Mouse (Mus musculus) CH12.LX (cell line): Measurements from ENCODE around the gene Trim43a. TPM values are rescaled to one million over a fixed set of nuclear protein-coding genes. Genes with fewer than 3 reads are reported as not detected.

ENCODE experiments used
- DNase-seq: peaks from one replicate; pipeline ENCODE4 v3.0.0-alpha.2; 2013; ENCODE audit errors: extremely low read depth
- H3K27ac ChIP-seq: 2 replicates; pipeline ENCODE4 v1.5.1; 2012; ENCODE audit warnings: low read depth, mild to moderate bottlenecking, control low read depth, moderate library complexity; ENCODE audit not compliant: insufficient read depth
- H3K27me3 ChIP-seq: replicated peaks from 2 replicates; pipeline ENCODE3; 2012; ENCODE audit warnings: inconsistent platforms
- H3K36me3 ChIP-seq, 2 experiments: replicated peaks in 1 of 2; 2 replicates each; pipeline versions ENCODE3 to v1.6.1; 2012; ENCODE audit warnings: inconsistent platforms in 1 of 2, low read length in 1 of 2, mild to moderate bottlenecking in 1 of 2, mixed read lengths in 1 of 2, moderate library complexity in 1 of 2; ENCODE audit not compliant: control insufficient read depth in 1 of 2, insufficient read depth in 1 of 2
- H3K4me1 ChIP-seq, 2 experiments: 2 replicates each; pipeline ENCODE4 v1.6.1; 2012; ENCODE audit warnings: inconsistent platforms in 1 of 2, moderate library complexity in 1 of 2; ENCODE audit not compliant: insufficient read depth in 2 of 2, control insufficient read depth in 1 of 2
- H3K4me2 ChIP-seq: 2 replicates; pipeline ENCODE4 v1.6.1; 2012; ENCODE audit warnings: low read depth, mild to moderate bottlenecking, control low read depth; ENCODE audit not compliant: poor library complexity, insufficient read depth, severe bottlenecking
- H3K4me3 ChIP-seq, 3 experiments: fragments of 150-350 bp in 1 of 3; sonication (generic) in 1 of 3; replicated peaks in 1 of 3; 2 replicates each; pipeline versions ENCODE3 to v1.5.1; 2011 to 2012; ENCODE audit warnings: low read depth in 2 of 3, low read length in 2 of 3, mild to moderate bottlenecking in 2 of 3, moderate library complexity in 2 of 3, control low read depth in 1 of 3, improper control_type of control experiment in 1 of 3, inconsistent platforms in 1 of 3, mixed read lengths in 1 of 3; ENCODE audit not compliant: poor library complexity in 1 of 3
- H3K79me2 ChIP-seq: replicated peaks from 2 replicates; pipeline ENCODE4 v1.6.1; 2012; ENCODE audit warnings: mild to moderate bottlenecking, moderate library complexity; ENCODE audit not compliant: control insufficient read depth, poor library complexity, insufficient read depth, severe bottlenecking; ENCODE audit errors: extremely low read depth
- H3K9ac ChIP-seq: 2 replicates; pipeline ENCODE4 v1.6.1; 2012; ENCODE audit warnings: low read depth, mild to moderate bottlenecking, control low read depth, moderate library complexity; ENCODE audit not compliant: insufficient read depth
- H3K9me3 ChIP-seq: replicated peaks from 2 replicates; pipeline ENCODE3; 2012; ENCODE audit warnings: low read length, inconsistent platforms, mixed read lengths
- CHD1 ChIP-seq: IDR thresholded peaks from 2 replicates; pipeline ENCODE4 v1.6.1; 2012; ENCODE audit warnings: low read depth, low read length, improper control_type of control experiment, inconsistent platforms
- CHD2 ChIP-seq: IDR thresholded peaks from 2 replicates; pipeline ENCODE4 v1.6.1; 2011; ENCODE audit warnings: low read length, improper control_type of control experiment
- E2F4 ChIP-seq: IDR thresholded peaks from 2 replicates; pipeline ENCODE4 v1.6.1; 2011; ENCODE audit warnings: low read depth, low read length, improper control_type of control experiment; ENCODE audit not compliant: insufficient replicate concordance
- ELF1 ChIP-seq: IDR thresholded peaks from 2 replicates; pipeline ENCODE4 v1.6.1; 2014; ENCODE audit warnings: low read depth, mild to moderate bottlenecking, inconsistent platforms, low read length, improper control_type of control experiment
- EP300 ChIP-seq: IDR thresholded peaks from 2 replicates; pipeline ENCODE4 v1.6.1; 2011; ENCODE audit warnings: low read length, improper control_type of control experiment
- GABPA ChIP-seq: IDR thresholded peaks from 2 replicates; pipeline ENCODE4 v1.6.1; 2012; ENCODE audit warnings: low read depth, low read length, improper control_type of control experiment, inconsistent platforms; ENCODE audit not compliant: insufficient replicate concordance
- HCFC1 ChIP-seq: IDR thresholded peaks from 2 replicates; pipeline ENCODE4 v1.6.1; 2012; ENCODE audit warnings: low read depth, mild to moderate bottlenecking, inconsistent platforms, low read length, improper control_type of control experiment
- IRF4 ChIP-seq: IDR thresholded peaks from 2 replicates; pipeline ENCODE4 v1.6.1; 2014; ENCODE audit warnings: low read depth, mild to moderate bottlenecking, inconsistent platforms, low read length, improper control_type of control experiment
- JUN ChIP-seq: IDR thresholded peaks from 2 replicates; pipeline ENCODE4 v1.6.1; 2011; ENCODE audit warnings: low read depth, mild to moderate bottlenecking, low read length, improper control_type of control experiment, moderate library complexity; ENCODE audit not compliant: insufficient read depth
- JUND ChIP-seq: conservative IDR thresholded peaks from 2 replicates; pipeline ENCODE4 v1.6.1; 2011; ENCODE audit warnings: low read depth, low read length, improper control_type of control experiment
- KAT2A ChIP-seq: IDR thresholded peaks from 2 replicates; pipeline ENCODE4 v1.6.1; 2012; ENCODE audit warnings: low read length, improper control_type of control experiment, inconsistent platforms; ENCODE audit not compliant: insufficient replicate concordance
- MAFK ChIP-seq: IDR thresholded peaks from 2 replicates; pipeline ENCODE4 v1.6.1; 2011; ENCODE audit warnings: low read length, improper control_type of control experiment; ENCODE audit not compliant: insufficient replicate concordance
- MAZ ChIP-seq: IDR thresholded peaks from 2 replicates; pipeline ENCODE4 v1.6.1; 2012; ENCODE audit warnings: low read depth, mild to moderate bottlenecking, inconsistent platforms, low read length, improper control_type of control experiment, moderate library complexity
- MXI1 ChIP-seq: IDR thresholded peaks from 2 replicates; pipeline ENCODE4 v1.6.1; 2011; ENCODE audit warnings: mild to moderate bottlenecking, low read depth, low read length, improper control_type of control experiment
- MYC ChIP-seq: IDR thresholded peaks from 2 replicates; pipeline ENCODE4 v1.6.1; 2011; ENCODE audit warnings: low read depth, mild to moderate bottlenecking, improper control_type of control experiment, low read length
- NRF1 ChIP-seq: IDR thresholded peaks from 2 replicates; pipeline ENCODE4 v1.6.1; 2014; ENCODE audit warnings: low read depth, mild to moderate bottlenecking, inconsistent platforms, low read length, improper control_type of control experiment, moderate library complexity
- POLR2A ChIP-seq: IDR thresholded peaks from 2 replicates; pipeline ENCODE4 v1.6.1; 2011; ENCODE audit warnings: low read depth, mild to moderate bottlenecking, improper control_type of control experiment, low read length
- POLR2AphosphoS2 ChIP-seq: IDR thresholded peaks from 2 replicates; pipeline ENCODE4 v1.6.1; 2011; ENCODE audit warnings: low read depth, low read length, improper control_type of control experiment
- RAD21 ChIP-seq: IDR thresholded peaks from 2 replicates; pipeline ENCODE4 v1.6.1; 2011; ENCODE audit warnings: low read depth, mild to moderate bottlenecking, low read length, improper control_type of control experiment, moderate library complexity
- RCOR1 ChIP-seq: conservative IDR thresholded peaks from 2 replicates; pipeline ENCODE4 v1.6.1; 2012; ENCODE audit warnings: low read depth, mild to moderate bottlenecking, inconsistent platforms, low read length, improper control_type of control experiment
- SIN3A ChIP-seq: IDR thresholded peaks from 2 replicates; pipeline ENCODE4 v1.6.1; 2012; ENCODE audit warnings: low read length, improper control_type of control experiment, inconsistent platforms
- TBP ChIP-seq: conservative IDR thresholded peaks from 2 replicates; pipeline ENCODE4 v1.6.1; 2011; ENCODE audit warnings: low read depth, low read length, improper control_type of control experiment
- TCF12 ChIP-seq: IDR thresholded peaks from 2 replicates; pipeline ENCODE4 v1.6.1; 2014; ENCODE audit warnings: low read depth, mild to moderate bottlenecking, inconsistent platforms, low read length, improper control_type of control experiment
- ZC3H11A ChIP-seq: IDR thresholded peaks from 2 replicates; pipeline ENCODE4 v1.6.1; 2012; ENCODE audit warnings: low read depth, mild to moderate bottlenecking, inconsistent platforms, low read length, improper control_type of control experiment
- ZMIZ1 ChIP-seq: IDR thresholded peaks from 2 replicates; pipeline ENCODE4 v1.6.1; 2012; ENCODE audit warnings: low read depth, mild to moderate bottlenecking, inconsistent platforms, low read length, improper control_type of control experiment
- ZNF384 ChIP-seq: IDR thresholded peaks from 2 replicates; pipeline ENCODE4 v1.6.1; 2012; ENCODE audit warnings: low read depth, low read length, improper control_type of control experiment, inconsistent platforms
- dilution Hi-C: fragments of 300-500 bp; cut with MboI; formaldehyde crosslinking; loops from 2 replicates; pipeline ENCODE4 v1.14.3; 2020; ENCODE audit warnings: low sequenced_read_pairs; ENCODE audit not compliant: extremely low pct_unique_long_range_greater_than_20kb, extremely low pct_ligation_motif_present
- in situ Hi-C: fragments of 300-500 bp; cut with MboI; formaldehyde crosslinking; loops from 3 replicates; pipeline ENCODE4 v1.14.3; 2019; ENCODE audit warnings: low sequenced_read_pairs, low pct_ligation_motif_present, low pct_unique_long_range_greater_than_20kb, mixed read lengths
- polyA plus RNA-seq: library from polyadenylated mRNA; unstranded; fragments of >175 nt; gene quantifications from 2 replicates; pipeline ENCODE4 v1.2.1, GENCODE M21; 2012; ENCODE audit warnings: low read depth; ENCODE audit not compliant: insufficient read length
- total RNA-seq, 2 experiments: library from RNA; depleted of rRNA; stranded (reverse); fragments of 300-350 nt in 1 of 2; fragments of >200 nt in 1 of 2; gene quantifications; 2 replicates each; pipeline ENCODE4 v1.2.3; 2012 to 2014

The Trim43a gene
- total and polyA plus RNA-seq, 3 experiments: 0.04 to 0.15 TPM; not detected in 1

DNA sequence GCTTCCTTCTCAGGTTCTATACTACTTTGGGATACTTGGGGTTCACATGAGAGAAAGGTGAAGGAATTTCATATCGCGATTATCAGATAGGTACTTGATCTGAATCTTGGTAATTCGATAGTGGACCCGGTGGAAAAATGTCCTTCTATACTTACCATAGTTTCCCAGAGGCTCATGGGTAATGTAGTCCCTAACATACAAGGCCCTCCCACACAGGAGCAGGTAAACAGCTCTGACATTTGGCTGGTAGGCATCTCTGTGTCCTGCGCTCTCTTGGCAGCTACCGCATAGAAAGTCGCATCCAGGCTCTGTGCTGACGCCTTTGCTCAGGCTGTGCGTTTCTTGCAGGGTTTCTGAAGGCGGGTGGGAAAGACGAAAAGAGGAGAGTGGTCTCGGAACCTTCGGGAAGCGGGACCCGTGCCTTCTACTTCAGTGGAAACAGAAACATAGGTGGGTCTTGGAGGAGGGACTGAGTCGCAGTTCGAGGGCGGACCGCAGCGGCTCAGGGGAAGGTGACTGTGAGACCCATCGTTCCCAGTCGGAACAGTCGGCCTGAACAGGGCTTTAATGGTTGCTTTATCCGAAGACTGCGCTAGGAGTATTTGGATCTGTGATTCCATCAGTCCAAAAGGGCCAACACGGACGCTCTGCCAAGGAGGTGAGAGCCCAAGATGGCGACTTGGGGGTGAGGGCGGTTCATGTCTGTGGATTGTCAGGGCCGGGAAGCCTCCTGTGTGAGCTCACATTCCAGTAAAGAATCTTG lies 32.7 kb upstream of the Trim43a start, which contains the start of gene Zfp949:
TSS of gene Zfp949 (plus strand) at position 170 of the 763 bp plus-strand sequence.
- in situ Hi-C loops (loop anchor here (10.0 kb wide), 1 partner anchor 303 kb away; no protein-coding TSS in a partner anchor), dilution Hi-C loops (no loop called here)
- H3K79me2 ChIP-seq: peaks cover 23% of the 10 kb centered on the region
- peak within 1 kb of the TSS; percentile 79 for H3K9ac ChIP-seq
- TF ChIP-seq JUND: peak; percentile 27; the same call in 1 of the 2 replicates
- TF ChIP-seq MAZ: 0 out of 2 replicates have a peak, but pooled peaks have one; percentile 40
- TF ChIP-seq SIN3A: peak; percentile 99
- TF ChIP-seq MXI1: peak; percentile 83
- peak; percentile 85; the same call in 1 of the 2 replicates for TF ChIP-seq GABPA
- TF ChIP-seq ELF1: peak; percentile 74
- no peak for TF ChIP-seq MAFK
- TF ChIP-seq POLR2A: peak; percentile 56
- 0 out of 2 replicates have a peak, but pooled peaks have one; percentile 27 for TF ChIP-seq MYC
- no peak for TF ChIP-seq CHD1
- peak; percentile 79; the same call in 1 of the 2 replicates for TF ChIP-seq TBP
- TF ChIP-seq E2F4: no peak
- TF ChIP-seq IRF4: peak; percentile 59
- TF ChIP-seq NRF1: peak; percentile 31; the same call in 1 of the 2 replicates
- no peak for TF ChIP-seq ZC3H11A
- peak; percentile 98 for TF ChIP-seq KAT2A
- TF ChIP-seq HCFC1: peak; percentile 100
- TF ChIP-seq RCOR1: no peak
- no peak for TF ChIP-seq ZNF384
- peak within 1 kb of the TSS; percentile 95 for H3K4me2 ChIP-seq
- H3K4me1 ChIP-seq: peaks cover 10 to 18% of the 10 kb centered on the region in 2 experiments
- H3K4me3 ChIP-seq: peak within 1 kb of the TSS; percentile 70 to 77 (median 74)
- no peaks in the 10 kb centered on the region for H3K9me3 ChIP-seq
- peak; percentile 92 for DNase-seq
- peaks cover 8 to 20% of the 10 kb centered on the region in 2 experiments for H3K36me3 ChIP-seq
- H3K27me3 ChIP-seq: no peaks in the 10 kb centered on the region
- peak within 1 kb of the TSS; percentile 14; the same call in 1 of the 2 replicates for H3K27ac ChIP-seq

- H3K9me3 ChIP-seq: no peaks in the 10 kb centered on the region
- no peak overlapping the region for H3K27ac ChIP-seq
- peak overlapping the region; percentile 79 for H3K9ac ChIP-seq
- H3K4me3 ChIP-seq: peak overlapping the region; percentile 70 to 77 (median 74)
- peaks cover 23% of the 10 kb centered on the region for H3K79me2 ChIP-seq
- H3K4me1 ChIP-seq: peaks cover 10 to 18% of the 10 kb centered on the region in 2 experiments
- peak overlapping the region; percentile 95 for H3K4me2 ChIP-seq
- in situ Hi-C loops (loop anchor here (10.0 kb wide), 1 partner anchor 304 kb away; no protein-coding TSS in a partner anchor), dilution Hi-C loops (no loop called here)
- DNase-seq: no peak
- H3K36me3 ChIP-seq: peaks cover 10 to 22% of the 10 kb centered on the region in 2 experiments
- TF ChIP-seq CHD2 (no peak), TCF12 (no peak), GABPA (no peak), POLR2AphosphoS2 (no peak), ZMIZ1 (no peak), KAT2A (no peak), MAFK (no peak), RAD21 (no peak), IRF4 (no peak), JUN (no peak), EP300 (no peak), RCOR1 (no peak), MXI1 (no peak), E2F4 (no peak)
- H3K27me3 ChIP-seq: no peaks in the 10 kb centered on the region
These were observed 32.1 kb upstream of the Trim43a start for GRCm38 (mm10) chr9:88548614-88548945.
